Mouse (Mus musculus) cortical plate, adult 2 months (tissue): Measurements from ENCODE around the gene 2700049A03Rik. TPM values are rescaled to one million over a fixed set of nuclear protein-coding genes. Genes with fewer than 3 reads are reported as not detected.
A peak's percentile ranks its signal among the peaks of the same experiment; 100 is the strongest.

Experiments used
- H3K27ac ChIP-seq: fragments of 200-500 bp; 2 replicates; pipeline ENCODE4 v1.5.1; 2012; ENCODE audit warnings: low read length, control low read depth, inconsistent platforms; ENCODE audit not compliant: insufficient read depth
- H3K4me1 ChIP-seq: fragments of 200-500 bp; 2 replicates; pipeline ENCODE4 v1.6.1; 2011; ENCODE audit warnings: low read length; ENCODE audit not compliant: control insufficient read depth, insufficient read depth
- H3K4me3 ChIP-seq: fragments of 200-500 bp; 2 replicates; pipeline ENCODE4 v1.5.1; 2011; ENCODE audit warnings: mild to moderate bottlenecking, low read length, control low read depth; ENCODE audit not compliant: insufficient read depth
- CTCF ChIP-seq: fragments of 200-500 bp; IDR thresholded peaks from 2 replicates; pipeline ENCODE4 v1.5.1; 2011; ENCODE audit warnings: mild to moderate bottlenecking, control low read depth, low read length; ENCODE audit not compliant: insufficient read depth; ENCODE audit errors: extremely low read depth
- POLR2A ChIP-seq: fragments of 200-500 bp; IDR thresholded peaks from 2 replicates; pipeline ENCODE4 v1.6.1; 2011; ENCODE audit warnings: mild to moderate bottlenecking, low read length, control low read depth; ENCODE audit not compliant: insufficient read depth; ENCODE audit errors: extremely low read depth
- polyA plus RNA-seq: library from polyadenylated mRNA; depleted of rRNA; stranded (reverse); fragments of >200 nt; gene quantifications from 2 replicates; pipeline ENCODE4 v1.2.3, GENCODE M21; 2012

Gene 2700049A03Rik
- polyA plus RNA-seq, 1 experiment = 5.3 TPM

DNA sequence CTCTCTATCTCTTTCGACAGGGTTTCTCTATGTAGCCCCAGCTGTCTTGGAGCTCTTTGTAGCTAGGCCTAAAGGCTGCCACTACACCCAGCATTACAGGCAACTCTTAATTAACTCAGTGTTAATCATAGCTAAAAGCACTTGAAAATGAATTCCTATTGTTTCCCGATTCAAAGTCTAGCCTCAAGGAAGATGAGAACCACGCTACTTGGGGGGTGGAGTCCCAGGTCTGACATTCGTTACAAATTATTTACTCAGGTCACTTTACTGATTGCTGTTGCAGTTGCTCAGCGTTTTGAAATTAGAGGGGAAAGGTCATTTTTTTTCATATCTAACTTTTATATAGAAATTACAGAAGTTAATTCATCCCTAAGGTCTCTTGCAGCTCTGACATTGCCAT lies 1.1 kb upstream of the 2700049A03Rik start:
- peaks cover 2% of the 10 kb centered on the region; the same call in 1 of the 2 replicates for H3K4me1 ChIP-seq
- no peak overlapping the region for H3K27ac ChIP-seq
- TF ChIP-seq CTCF (no peak), POLR2A (no peak)
- H3K4me3 ChIP-seq = peak overlapping the region; percentile 82

GRCm38 (mm10) chr12:71136974-71137491 lies 385 bp downstream of the 2700049A03Rik start:
- Histone ChIP-seq H3K27ac (no peak overlapping the region), H3K4me1 (peaks cover 2% of the 10 kb centered on the region; the same call in 1 of the 2 replicates), H3K4me3 (peak overlapping the region; percentile 82)
- TF ChIP-seq CTCF (no peak), POLR2A (peak; percentile 61; the same call in 1 of the 2 replicates)

DNA sequence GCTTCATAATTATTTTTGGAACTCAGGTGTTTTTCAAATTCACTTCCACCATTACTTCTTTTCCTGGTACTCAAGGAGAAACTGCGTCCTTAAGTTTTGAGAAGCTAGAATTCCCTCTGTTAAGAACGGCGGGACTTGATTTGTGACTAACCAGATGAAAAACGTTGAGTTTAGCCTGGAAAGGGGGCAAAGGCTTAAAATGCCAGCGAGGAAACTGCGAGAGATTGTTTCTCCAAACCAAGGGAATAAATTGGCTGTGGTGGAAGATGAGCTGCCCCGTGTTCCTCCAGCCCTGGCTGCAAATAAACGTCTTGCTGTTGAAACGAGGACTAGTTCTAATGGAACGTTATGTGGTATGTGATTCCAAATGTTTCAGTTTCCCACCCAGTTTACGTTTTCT lies 1.0 kb downstream of the 2700049A03Rik start:
- no peak for TF ChIP-seq CTCF
- TF ChIP-seq POLR2A = no peak
- Histone ChIP-seq H3K4me1 (peaks cover 2% of the 10 kb centered on the region; the same call in 1 of the 2 replicates), H3K4me3 (peak overlapping the region; percentile 11; the same call in 1 of the 2 replicates), H3K27ac (no peak overlapping the region)

DNA sequence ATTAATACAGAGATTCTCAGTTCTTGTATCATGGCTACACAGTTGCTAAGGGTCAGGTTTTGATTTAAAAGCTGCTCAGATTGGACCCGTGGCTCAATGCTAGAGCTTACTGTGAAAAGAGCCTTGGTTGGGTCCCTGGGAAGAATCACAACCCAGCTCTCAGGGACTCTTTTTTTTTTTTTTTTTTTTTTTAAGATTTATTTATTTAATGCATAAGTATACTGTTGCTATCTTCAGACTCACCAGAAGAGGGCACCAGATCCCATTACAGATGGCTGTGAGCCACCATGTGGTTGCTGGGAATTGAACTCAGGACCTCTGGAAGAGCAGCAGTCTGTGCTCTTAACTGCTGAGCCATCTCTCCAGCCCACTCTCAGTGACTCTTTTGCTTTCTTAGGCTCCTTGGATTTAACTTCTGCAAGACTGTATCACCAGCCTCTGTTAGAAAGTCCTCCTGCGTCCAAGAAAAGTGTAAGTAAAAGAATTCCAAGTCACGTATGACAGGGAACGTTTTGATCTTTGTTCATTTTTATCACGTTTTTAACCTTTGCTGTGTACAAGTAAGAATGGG lies 2.7 kb downstream of the 2700049A03Rik start:
- peaks cover 2% of the 10 kb centered on the region; the same call in 1 of the 2 replicates for H3K4me1 ChIP-seq
- TF ChIP-seq POLR2A (no peak), CTCF (no peak)
- no peak overlapping the region for H3K4me3 ChIP-seq
- no peak overlapping the region for H3K27ac ChIP-seq

GRCm38 (mm10) chr12:71141189-71141588 lies 4.5 kb downstream of the 2700049A03Rik start:
- no peak for TF ChIP-seq CTCF
- no peak for TF ChIP-seq POLR2A

DNA sequence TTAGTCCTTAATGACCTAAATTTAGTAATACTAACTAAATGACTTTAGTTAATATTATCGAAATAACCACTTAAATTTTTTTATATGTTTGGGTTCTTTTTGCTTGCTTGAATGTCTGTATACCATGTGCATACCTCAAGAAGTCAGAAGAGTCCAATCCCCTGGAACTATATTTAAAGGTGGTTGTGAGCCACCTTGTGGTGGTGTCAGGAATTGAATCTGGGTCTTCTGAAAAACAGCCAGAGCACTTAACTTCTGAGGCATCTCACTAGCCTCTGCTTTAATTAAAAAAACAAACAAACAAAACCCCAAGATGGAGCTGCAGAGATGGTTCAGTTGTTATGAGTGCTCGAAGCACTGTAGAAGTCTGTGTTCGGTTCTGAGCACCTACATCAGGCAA lies 11.0 kb downstream of the 2700049A03Rik start:
- peak; percentile 34; the same call in 1 of the 2 replicates for TF ChIP-seq CTCF
- no peak for TF ChIP-seq POLR2A
- Histone ChIP-seq H3K4me1 (no peaks in the 10 kb centered on the region), H3K4me3 (no peak overlapping the region), H3K27ac (no peak overlapping the region)

More at GRCm38 (mm10) chr12:71141189-71141588, 4.5 kb downstream of the 2700049A03Rik start:
- Histone ChIP-seq H3K4me3 (no peak overlapping the region), H3K4me1 (no peaks in the 10 kb centered on the region), H3K27ac (no peak overlapping the region)

DNA sequence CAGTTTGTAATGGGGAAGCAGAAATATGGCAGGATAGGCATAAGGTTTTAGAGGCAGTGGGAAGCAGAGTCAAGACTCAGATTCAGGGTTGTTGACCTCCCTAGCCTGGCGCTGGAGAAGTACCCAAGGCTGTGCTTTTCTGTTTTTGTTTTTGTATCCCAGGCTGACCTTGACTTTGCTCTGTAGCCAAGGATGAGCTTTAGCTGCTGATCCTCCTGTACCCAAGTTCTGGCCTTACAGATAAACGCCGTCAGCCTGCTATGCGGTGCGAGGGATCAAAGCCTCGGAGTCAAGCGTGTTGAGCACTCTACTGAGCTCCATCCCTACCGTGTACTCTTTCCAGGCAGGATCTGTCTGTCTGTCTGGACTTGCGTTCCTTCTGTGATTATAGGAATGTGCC lies 12.2 kb downstream of the 2700049A03Rik start:
- TF ChIP-seq CTCF (no peak), POLR2A (no peak)
- Histone ChIP-seq H3K4me3 (no peak overlapping the region), H3K4me1 (no peaks in the 10 kb centered on the region), H3K27ac (no peak overlapping the region)

GRCm38 (mm10) chr12:71149456-71149855 lies 12.8 kb downstream of the 2700049A03Rik start:
- H3K27ac ChIP-seq = no peak overlapping the region
- no peak overlapping the region for H3K4me3 ChIP-seq
- H3K4me1 ChIP-seq = no peaks in the 10 kb centered on the region
- TF ChIP-seq CTCF (no peak), POLR2A (no peak)

GRCm38 (mm10) chr12:71150167-71150566 lies 13.5 kb downstream of the 2700049A03Rik start:
- H3K4me3 ChIP-seq = no peak overlapping the region
- no peaks in the 10 kb centered on the region for H3K4me1 ChIP-seq
- no peak for TF ChIP-seq POLR2A
- H3K27ac ChIP-seq = no peak overlapping the region

DNA sequence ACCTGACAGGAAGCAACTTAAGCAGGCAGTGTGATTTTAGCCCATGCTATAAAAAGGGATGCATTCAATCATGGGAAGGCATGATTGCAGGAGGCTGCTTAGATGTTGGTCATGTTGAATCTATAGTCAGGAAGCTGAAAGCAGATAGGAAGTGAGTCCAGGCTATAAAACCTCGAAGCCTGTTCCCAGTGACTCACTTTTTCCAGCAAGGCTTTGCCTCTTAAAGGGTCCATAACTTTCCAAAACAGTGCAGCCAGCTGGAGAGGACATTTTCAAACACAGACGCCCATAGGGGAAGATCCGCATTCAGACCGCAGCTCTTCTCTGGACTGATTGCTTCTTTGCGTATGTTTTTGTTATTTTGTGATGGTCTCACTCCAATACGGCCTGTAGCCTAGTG lies 18.3 kb downstream of the 2700049A03Rik start:
- no peak overlapping the region for H3K4me3 ChIP-seq
- H3K27ac ChIP-seq = no peak overlapping the region
- H3K4me1 ChIP-seq = no peaks in the 10 kb centered on the region
- TF ChIP-seq POLR2A (no peak), CTCF (no peak)
